Mouse (Mus musculus): ENCODE data around the gene Zp3r.
"Not testable (repeated sequence)": the region's sequence is repeated elsewhere in the genome, so short reads cannot be mapped to it uniquely, and the experiment has no call there.

Gene Zp3r

DNA sequence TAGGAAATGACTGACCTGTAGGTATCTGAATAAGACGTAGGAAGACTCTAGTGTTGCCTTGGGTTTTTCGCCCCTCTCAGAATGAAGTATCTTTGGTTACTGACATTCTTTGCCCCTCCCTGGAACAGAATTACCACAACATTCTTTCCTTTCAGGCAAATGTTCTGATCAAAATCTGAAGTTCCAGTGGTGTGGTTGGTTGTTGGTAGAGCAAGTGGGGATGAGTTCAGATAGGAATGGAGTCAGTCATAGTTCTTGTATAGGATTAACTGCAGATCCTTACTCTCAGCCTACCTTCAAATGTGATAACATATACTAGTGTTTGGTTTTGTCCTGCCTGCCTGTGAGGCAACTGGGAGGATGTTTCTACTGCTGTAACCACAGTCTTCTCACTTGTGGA lies at the start of gene Zp3r:
TSS of gene Zp3r (minus strand) at position 101 of the 400 bp plus-strand sequence.
- DNase-seq (ENCODE audit: low read depth, low spot score): no peak

DNA sequence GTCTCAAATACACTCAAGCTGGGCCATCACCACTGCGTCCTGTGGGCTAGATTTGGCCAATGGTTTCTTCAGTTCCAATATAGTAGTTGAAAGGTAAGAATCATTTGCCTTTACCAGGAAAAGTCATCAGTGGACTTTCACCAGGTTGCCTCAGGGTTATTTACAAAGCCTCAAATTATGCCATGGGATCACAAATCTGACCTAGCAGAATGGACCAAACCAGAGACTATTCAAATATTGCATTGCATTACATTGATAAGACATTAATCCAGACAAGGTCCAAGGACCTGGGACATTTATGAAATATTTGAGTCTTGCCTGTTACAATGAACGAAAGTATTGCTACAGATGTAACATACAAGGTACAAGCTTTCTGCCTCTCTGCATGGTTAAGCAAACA lies 49.1 kb upstream of the Zp3r start:
- DNase-seq (ENCODE audit: low read depth, low spot score): no peak

GRCm38 (mm10) chr1:130663576-130663975 lies 34.2 kb upstream of the Zp3r start:
- not testable (repeated sequence) for DNase-seq (ENCODE audit: low read depth, low spot score)

GRCm38 (mm10) chr1:130661454-130661853 lies 32.0 kb upstream of the Zp3r start, which contains the start of gene C4bp:
TSS of gene C4bp (minus strand) at chr1:130661632.
- no peak for DNase-seq (ENCODE audit: low read depth, low spot score)

- not testable (repeated sequence) for DNase-seq (ENCODE audit: low read depth, low spot score)
Measured at GRCm38 (mm10) chr1:130659641-130660040, 30.2 kb upstream of the Zp3r start.

- DNase-seq (ENCODE audit: low read depth, low spot score): no peak
Measured at GRCm38 (mm10) chr1:130644103-130644502, 14.7 kb upstream of the Zp3r start.

- no peak for DNase-seq (ENCODE audit: low read depth, low spot score)
Measured at GRCm38 (mm10) chr1:130640967-130641366, 11.5 kb upstream of the Zp3r start.

DNA sequence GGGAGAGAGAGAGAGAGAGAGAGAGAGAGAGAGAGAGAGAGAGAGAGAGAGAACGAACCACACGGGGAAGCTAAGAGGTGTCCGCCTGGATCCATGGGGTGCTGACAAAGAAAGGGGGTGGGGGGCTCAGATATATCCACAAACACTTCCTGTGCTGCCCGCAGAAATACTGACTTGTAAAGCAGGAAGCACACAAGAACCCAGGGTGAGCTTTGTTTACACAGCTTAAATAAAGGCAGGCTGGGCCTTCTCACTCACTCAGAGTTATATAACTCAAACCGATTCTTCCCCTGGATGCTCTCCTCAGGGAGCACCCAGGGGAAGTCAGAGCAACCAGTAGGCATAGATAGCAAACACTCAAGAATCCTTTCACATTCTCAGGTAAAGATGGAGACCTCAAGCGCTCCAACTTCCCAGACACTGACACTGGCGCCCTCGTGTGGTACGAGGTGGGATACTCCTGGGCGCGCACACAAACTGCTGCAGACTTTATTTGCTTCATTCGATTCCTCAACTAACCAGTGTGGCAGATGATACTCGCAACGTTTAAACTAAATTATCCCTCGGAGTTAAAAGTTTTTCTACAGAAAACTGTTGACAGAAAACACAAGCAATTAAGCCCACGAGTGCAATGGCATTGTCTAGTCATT lies 4.5 kb upstream of the Zp3r start:
- DNase-seq (ENCODE audit: low read depth, low spot score): peak; percentile 35

- no peak for DNase-seq (ENCODE audit: low read depth, low spot score)
Measured at GRCm38 (mm10) chr1:130633316-130633715, 3.9 kb upstream of the Zp3r start.

- DNase-seq (ENCODE audit: low read depth, low spot score): no peak
Measured at GRCm38 (mm10) chr1:130596291-130596690, 33.1 kb downstream of the Zp3r start.

- DNase-seq (ENCODE audit: low read depth, low spot score): no peak
Measured at GRCm38 (mm10) chr1:130588659-130589058, 40.8 kb downstream of the Zp3r start.

DNA sequence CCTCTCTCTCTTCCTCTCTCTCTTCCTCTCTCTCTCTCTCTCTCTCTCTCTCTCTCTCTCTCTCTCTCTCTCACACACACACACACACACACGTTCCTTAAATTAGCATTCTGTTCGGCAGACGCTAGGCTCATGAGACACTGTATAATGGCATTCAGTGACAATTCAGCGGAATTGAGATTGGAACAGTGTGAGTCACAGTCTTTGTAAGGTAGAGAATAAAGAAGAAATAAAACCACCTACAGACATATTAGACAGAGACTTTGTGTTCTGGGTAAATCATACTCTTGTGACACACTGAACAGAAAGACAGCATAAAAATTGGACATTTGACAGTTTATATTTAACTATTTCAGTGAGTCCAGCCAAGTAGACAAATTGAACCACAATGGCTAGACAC lies 53.0 kb downstream of the Zp3r start:
- no peak for DNase-seq (ENCODE audit: low read depth, low spot score)

DNA sequence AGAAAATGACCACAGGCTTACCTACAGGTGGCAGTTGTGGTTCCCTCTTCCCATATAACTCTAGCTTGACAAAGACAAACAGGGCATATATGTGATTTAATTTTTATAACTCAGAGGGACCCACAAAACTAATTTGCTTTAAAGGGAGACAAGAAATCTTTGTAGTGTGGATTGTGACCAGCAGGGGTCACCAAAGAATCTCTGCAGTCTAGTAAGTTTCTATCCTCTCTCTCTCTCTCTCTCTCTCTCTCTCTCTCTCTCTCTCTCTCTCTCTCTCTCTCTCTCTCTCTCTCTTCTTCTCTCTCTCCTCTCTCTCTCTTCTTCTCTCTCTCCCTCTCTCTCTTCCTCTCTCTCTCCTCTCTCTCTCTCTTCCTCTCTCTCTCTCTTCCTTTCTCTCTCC lies 53.5 kb downstream of the Zp3r start:
- DNase-seq (ENCODE audit: low read depth, low spot score): peak; percentile 9

- DNase-seq (ENCODE audit: low read depth, low spot score): no peak
Measured at GRCm38 (mm10) chr1:130551407-130552249, 77.8 kb downstream of the Zp3r start.

DNA sequence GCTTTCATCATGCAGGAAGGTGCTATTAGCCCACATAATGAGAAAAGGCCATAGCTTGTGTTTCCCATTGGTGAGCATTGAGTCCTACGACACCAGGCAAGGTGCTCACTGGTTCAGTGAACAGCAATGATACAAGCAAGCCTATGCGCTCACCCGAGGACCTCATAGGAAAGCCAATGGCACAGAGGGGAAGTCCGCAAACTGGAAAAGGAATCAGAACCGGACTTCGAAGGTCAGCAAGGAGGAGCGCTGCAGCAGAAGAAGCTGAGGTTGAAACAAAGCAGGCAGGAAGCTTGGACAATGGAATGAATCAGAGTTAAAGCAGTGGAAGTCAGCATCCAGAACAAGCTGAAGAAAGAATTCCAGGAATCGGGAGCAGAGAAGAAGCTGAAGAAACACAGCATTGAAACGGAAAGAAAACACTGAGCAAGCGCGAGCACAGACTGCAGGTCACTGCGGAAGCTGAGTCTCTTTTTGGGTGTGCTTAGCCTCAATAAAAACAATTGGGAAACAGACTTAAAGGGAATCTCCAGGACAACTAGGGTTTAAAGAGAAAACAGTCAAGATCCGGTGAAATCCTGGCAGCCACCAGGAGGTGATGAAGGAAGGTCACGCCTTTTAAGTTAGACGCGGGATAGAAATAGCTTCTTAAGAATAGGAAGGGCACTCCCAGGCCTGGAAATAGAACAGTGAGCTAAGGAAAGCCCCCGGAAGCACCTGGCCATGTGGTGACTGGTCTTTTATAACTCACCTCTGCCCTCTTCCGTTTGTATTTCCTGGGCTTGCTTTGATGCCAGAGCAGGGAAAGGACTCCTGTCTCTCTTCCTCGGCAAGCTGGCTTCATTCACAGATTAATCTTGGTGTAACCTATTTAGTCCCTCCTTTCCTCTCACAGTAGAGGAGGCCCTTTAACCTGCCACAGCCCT lies 78.9 kb downstream of the Zp3r start:
- no peak for DNase-seq (ENCODE audit: low read depth, low spot score)

DNA sequence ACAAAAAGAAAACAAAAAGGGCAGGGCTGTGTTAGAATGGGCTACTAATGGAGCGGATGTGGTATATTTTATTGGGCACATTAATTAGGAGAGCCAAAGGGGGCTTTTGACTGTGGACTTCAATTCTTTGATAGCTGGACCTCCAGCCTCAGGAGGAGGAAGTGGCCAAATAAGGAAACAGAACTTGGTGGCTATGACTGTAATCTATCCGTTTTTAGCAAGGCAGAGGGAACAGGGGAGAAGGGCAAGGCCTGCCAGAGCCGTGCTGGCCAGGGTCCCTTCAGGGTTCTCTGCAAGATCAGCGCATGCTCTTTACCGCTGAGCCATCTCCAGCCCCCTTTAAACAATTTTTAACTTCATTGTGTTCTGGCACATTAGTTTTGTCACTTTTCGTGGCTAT lies 79.7 kb downstream of the Zp3r start:
- DNase-seq (ENCODE audit: low read depth, low spot score): no peak

- DNase-seq (ENCODE audit: low read depth, low spot score): no peak
Measured at GRCm38 (mm10) chr1:130549160-130549559, 80.3 kb downstream of the Zp3r start.

- peak; percentile 17 for DNase-seq (ENCODE audit: low read depth, low spot score)
Measured at GRCm38 (mm10) chr1:130547674-130548429, 81.6 kb downstream of the Zp3r start.

Measured in retina, postnatal 7 days (tissue).